Mouse (Mus musculus): ENCODE results near the gene Ttc24. TPM values are rescaled to one million over a fixed set of nuclear protein-coding genes. Genes with fewer than 3 reads are reported as not detected.
A peak's percentile ranks its signal among the peaks of the same experiment; 100 is the strongest.

Ttc24 gene
- total and polyA plus RNA-seq, 2 experiments from 2014 or later = not detected

GRCm38 (mm10) chr3:88081345-88082223 lies 3.5 kb upstream of the Ttc24 start, which contains the start of gene Iqgap3:
Gene Iqgap3 (plus strand): TSS chr3:88081971.
- DNase-seq (ENCODE audit: low spot score) = peak; percentile 94
- Histone ChIP-seq H3K4me1 (ENCODE audit: control insufficient read depth, insufficient read depth) (peaks cover 9% of the 10 kb centered on the region; the same call in 1 of the 2 replicates), H3K27me3 (ENCODE audit: control insufficient read depth, insufficient read depth, low read length) (no peaks in the 10 kb centered on the region), H3K27ac (ENCODE audit: low read depth) (peak within 1 kb of the TSS; percentile 46; the same call in 1 of the 2 replicates), H3K36me3 (replicated peaks; ENCODE audit: control insufficient read depth, insufficient read depth, low read length) (peaks cover 16% of the 10 kb centered on the region; the same call in 1 of the 2 replicates), H3K4me2 (ENCODE audit: low read depth, low read length) (peak within 1 kb of the TSS; percentile 94), H3K4me3 (ENCODE audit: low read depth, low read length) (peak within 1 kb of the TSS; percentile 72), H3K9me3 (replicated peaks; ENCODE audit: control insufficient read depth, low read length) (no peaks in the 10 kb centered on the region), H3K9ac (replicated peaks; ENCODE audit: low read depth, low read length) (peak within 1 kb of the TSS; percentile 49)
- no peak for TF ChIP-seq EP300 (IDR thresholded peaks at IDR 0.05; ENCODE audit: low read depth)
- no peak for TF ChIP-seq CTCF (IDR thresholded peaks at IDR 0.05; ENCODE audit: low read depth)
- WGBS = 18% methylated on average over 33 of the region's 33 CpGs
- peak; percentile 94 for ATAC-seq (ENCODE audit: insufficient read depth, low read depth)

- DNase-seq (ENCODE audit: low spot score) (no peak), ATAC-seq (ENCODE audit: insufficient read depth, low read depth) (no peak)
- WGBS = 37% methylated on average over 8 of the region's 8 CpGs
- Histone ChIP-seq H3K36me3 (replicated peaks; ENCODE audit: control insufficient read depth, insufficient read depth, low read length) (no peaks in the 10 kb centered on the region), H3K4me1 (ENCODE audit: control insufficient read depth, insufficient read depth) (peaks cover 5% of the 10 kb centered on the region; the same call in 1 of the 2 replicates), H3K4me3 (ENCODE audit: low read depth, low read length) (no peak overlapping the region), H3K9ac (replicated peaks; ENCODE audit: low read depth, low read length) (no peak overlapping the region), H3K4me2 (ENCODE audit: low read depth, low read length) (no peak overlapping the region), H3K9me3 (replicated peaks; ENCODE audit: control insufficient read depth, low read length) (no peaks in the 10 kb centered on the region), H3K27ac (ENCODE audit: low read depth) (no peak overlapping the region), H3K27me3 (ENCODE audit: control insufficient read depth, insufficient read depth, low read length) (no peaks in the 10 kb centered on the region)
- TF ChIP-seq CTCF (IDR thresholded peaks at IDR 0.05; ENCODE audit: low read depth) (no peak), EP300 (IDR thresholded peaks at IDR 0.05; ENCODE audit: low read depth) (no peak)
These were observed 663 bp downstream of the Ttc24 start for GRCm38 (mm10) chr3:88077441-88077840.

GRCm38 (mm10) chr3:88074766-88075165 lies 3.3 kb downstream of the Ttc24 start:
- no peak overlapping the region for H3K27ac ChIP-seq (ENCODE audit: low read depth)
- no peaks in the 10 kb centered on the region for H3K36me3 ChIP-seq (replicated peaks; ENCODE audit: control insufficient read depth, insufficient read depth, low read length)
- 80% methylated on average over 8 of the region's 8 CpGs for WGBS
- TF ChIP-seq CTCF (IDR thresholded peaks at IDR 0.05; ENCODE audit: low read depth) (no peak), EP300 (IDR thresholded peaks at IDR 0.05; ENCODE audit: low read depth) (no peak)
- H3K9ac ChIP-seq (replicated peaks; ENCODE audit: low read depth, low read length) = no peak overlapping the region
- H3K4me3 ChIP-seq (ENCODE audit: low read depth, low read length) = no peak overlapping the region
- H3K9me3 ChIP-seq (replicated peaks; ENCODE audit: control insufficient read depth, low read length) = no peaks in the 10 kb centered on the region
- ATAC-seq (ENCODE audit: insufficient read depth, low read depth) (no peak), DNase-seq (ENCODE audit: low spot score) (no peak)
- no peak overlapping the region for H3K4me2 ChIP-seq (ENCODE audit: low read depth, low read length)
- no peaks in the 10 kb centered on the region for H3K27me3 ChIP-seq (ENCODE audit: control insufficient read depth, insufficient read depth, low read length)
- H3K4me1 ChIP-seq (ENCODE audit: control insufficient read depth, insufficient read depth) = no peaks in the 10 kb centered on the region

GRCm38 (mm10) chr3:88074351-88074750 lies 3.8 kb downstream of the Ttc24 start:
- Histone ChIP-seq H3K27ac (ENCODE audit: low read depth) (no peak overlapping the region), H3K4me3 (ENCODE audit: low read depth, low read length) (no peak overlapping the region), H3K4me1 (ENCODE audit: control insufficient read depth, insufficient read depth) (no peaks in the 10 kb centered on the region), H3K36me3 (replicated peaks; ENCODE audit: control insufficient read depth, insufficient read depth, low read length) (no peaks in the 10 kb centered on the region), H3K27me3 (ENCODE audit: control insufficient read depth, insufficient read depth, low read length) (no peaks in the 10 kb centered on the region), H3K9me3 (replicated peaks; ENCODE audit: control insufficient read depth, low read length) (no peaks in the 10 kb centered on the region), H3K4me2 (ENCODE audit: low read depth, low read length) (no peak overlapping the region), H3K9ac (replicated peaks; ENCODE audit: low read depth, low read length) (no peak overlapping the region)
- ATAC-seq (ENCODE audit: insufficient read depth, low read depth) = no peak
- TF ChIP-seq EP300 (IDR thresholded peaks at IDR 0.05; ENCODE audit: low read depth) (no peak), CTCF (IDR thresholded peaks at IDR 0.05; ENCODE audit: low read depth) (no peak)
- no peak for DNase-seq (ENCODE audit: low spot score)
- WGBS = 55% methylated on average over 2 of the region's 2 CpGs

GRCm38 (mm10) chr3:88073631-88074030 lies 4.5 kb downstream of the Ttc24 start:
- Histone ChIP-seq H3K4me3 (ENCODE audit: low read depth, low read length) (no peak overlapping the region), H3K27me3 (ENCODE audit: control insufficient read depth, insufficient read depth, low read length) (no peaks in the 10 kb centered on the region), H3K9me3 (replicated peaks; ENCODE audit: control insufficient read depth, low read length) (no peaks in the 10 kb centered on the region), H3K36me3 (replicated peaks; ENCODE audit: control insufficient read depth, insufficient read depth, low read length) (no peaks in the 10 kb centered on the region), H3K27ac (ENCODE audit: low read depth) (no peak overlapping the region), H3K4me1 (ENCODE audit: control insufficient read depth, insufficient read depth) (no peaks in the 10 kb centered on the region), H3K4me2 (ENCODE audit: low read depth, low read length) (no peak overlapping the region), H3K9ac (replicated peaks; ENCODE audit: low read depth, low read length) (no peak overlapping the region)
- TF ChIP-seq EP300 (IDR thresholded peaks at IDR 0.05; ENCODE audit: low read depth) (no peak), CTCF (IDR thresholded peaks at IDR 0.05; ENCODE audit: low read depth) (no peak)
- no peak for DNase-seq (ENCODE audit: low spot score)
- WGBS = 57% methylated on average over 2 of the region's 2 CpGs
- ATAC-seq (ENCODE audit: insufficient read depth, low read depth) = no peak
